ENCODE assay signal across 11 mouse cellular contexts in genomic region chr9:47910501-47910906, GRCm38 (mm10).
A peak's percentile ranks its signal among the peaks of the same experiment; 100 is the strongest.
DNase-seq lines count a peak whose midpoint lies in the region; ATAC-seq and TF ChIP-seq lines count a peak whose summit lies in the region.
"Had no signal": no experiment of that assay in that cellular context is flagged by ENCODE, and none has a peak within 500 bp of the region (broad histone marks: within the 10 kb centered on the region; RNA-seq: fewer than 3 reads in every experiment).

No protein-coding gene starts in this region.

- H3K27ac ChIP-seq in embryonic facial prominence, embryonic 14.5 days (replicated peaks; ENCODE audit: low read depth, low read length): no peak overlapping the region
- H3K27ac ChIP-seq in left cerebral cortex, adult 2 months: no peak overlapping the region
- peak overlapping the region; percentile 69 for H3K27ac ChIP-seq in neural tube, embryonic 15.5 days (replicated peaks)
- H3K27ac ChIP-seq in gastrocnemius, adult 2 months: no peak overlapping the region
- H3K27ac ChIP-seq: heart, embryonic 15.5 days; liver, embryonic 13.5 days had no signal

- no peak for TF ChIP-seq CTCF in left cerebral cortex, adult 2 months (IDR thresholded peaks at IDR 0.05)
- TF ChIP-seq CTCF in gastrocnemius, adult 2 months (IDR thresholded peaks at IDR 0.05): no peak

- H3K4me3 ChIP-seq in embryonic facial prominence, embryonic 14.5 days (ENCODE audit: low read depth, low read length): no peak overlapping the region
- H3K4me3 ChIP-seq in left cerebral cortex, adult 2 months: no peak overlapping the region
- H3K4me3 ChIP-seq in neural tube, embryonic 15.5 days (replicated peaks): no peak overlapping the region
- H3K4me3 ChIP-seq in gastrocnemius, adult 2 months: no peak overlapping the region
- H3K4me3 ChIP-seq: heart, embryonic 15.5 days; liver, embryonic 13.5 days had no signal

- no peaks in the 10 kb centered on the region for H3K4me1 ChIP-seq in embryonic facial prominence, embryonic 14.5 days (ENCODE audit: control insufficient read depth, insufficient read depth, low read length)
- peaks cover 25% of the 10 kb centered on the region for H3K4me1 ChIP-seq in neural tube, embryonic 15.5 days
- H3K4me1 ChIP-seq: heart, embryonic 15.5 days; liver, embryonic 13.5 days had no signal

- ATAC-seq in embryonic facial prominence, embryonic 14.5 days (ENCODE audit: low read depth): peak; percentile 55; the same call in 1 of the 2 replicates
- peak; percentile 90 for ATAC-seq in neural tube, embryonic 15.5 days (ENCODE audit: low FRiP score)

- H3K27me3 ChIP-seq in embryonic facial prominence, embryonic 14.5 days (replicated peaks; ENCODE audit: control insufficient read depth, insufficient read depth, low read length): no peaks in the 10 kb centered on the region
- H3K27me3 ChIP-seq in neural tube, embryonic 15.5 days (replicated peaks): 0 out of 2 replicates have a peak, but pooled peaks cover 2% of the 10 kb centered on the region
- H3K27me3 ChIP-seq: heart, embryonic 15.5 days; liver, embryonic 13.5 days had no signal

- DNase-seq in embryonic facial prominence, embryonic 14.5 days (ENCODE audit: low spot score): peak; percentile 51
- peak; percentile 29 to 56 for DNase-seq in frontal cortex, postnatal 36 days (ENCODE audit: low spot score in 2 of 2)
- DNase-seq in left cerebral cortex, adult 2 months (ENCODE audit: extremely low spot score in 1 of 2, low spot score in 2 of 2): peak; percentile 19 to 46
- DNase-seq in gastrocnemius, postnatal 10 days: no peak
- DNase-seq in c-Kit-positive CD71-positive TER-119-positive erythroid progenitor cells, embryonic 14.5 days (ENCODE audit: low spot score): no peak
- no peak for DNase-seq in spleen, postnatal 14 days (ENCODE audit: low spot score in 2 of 2)
- DNase-seq in gastrocnemius, adult 2 months: no peak
- DNase-seq: cerebellum, adult 9-10 months; liver, embryonic 13.5 days had no signal

- no peaks in the 10 kb centered on the region for H3K36me3 ChIP-seq in embryonic facial prominence, embryonic 14.5 days (ENCODE audit: control insufficient read depth, insufficient read depth, low read length)
- no peaks in the 10 kb centered on the region for H3K36me3 ChIP-seq in neural tube, embryonic 15.5 days
- H3K36me3 ChIP-seq: heart, embryonic 15.5 days; liver, embryonic 13.5 days had no signal

- no peak overlapping the region for H3K4me2 ChIP-seq in embryonic facial prominence, embryonic 14.5 days (ENCODE audit: low read depth, low read length)
- H3K4me2 ChIP-seq in neural tube, embryonic 15.5 days: no peak overlapping the region
- H3K4me2 ChIP-seq: heart, embryonic 15.5 days; liver, embryonic 13.5 days had no signal

- 41% methylated on average over 6 of the region's 6 CpGs for WGBS in embryonic facial prominence, embryonic 14.5 days
- 7% methylated on average over 6 of the region's 6 CpGs for WGBS in neural tube, embryonic 15.5 days

- H3K9ac ChIP-seq in embryonic facial prominence, embryonic 14.5 days (ENCODE audit: low read depth, low read length): no peak overlapping the region
- H3K9ac ChIP-seq in neural tube, embryonic 15.5 days (replicated peaks): no peak overlapping the region
- H3K9ac ChIP-seq: heart, embryonic 15.5 days; liver, embryonic 13.5 days had no signal

- intact Hi-C loops in left cerebral cortex, adult 2 months (cut with DNase I): no loop called here
- intact Hi-C loops in gastrocnemius, adult 2 months (cut with DNase I): no loop called here

- H3K9me3 ChIP-seq in embryonic facial prominence, embryonic 14.5 days (ENCODE audit: control insufficient read depth, low read length): no peaks in the 10 kb centered on the region
- H3K9me3 ChIP-seq in neural tube, embryonic 15.5 days (replicated peaks): no peaks in the 10 kb centered on the region
- H3K9me3 ChIP-seq: heart, embryonic 15.5 days; liver, embryonic 13.5 days had no signal

Comparison
In these comparisons a context has a peak if more than half of its experiments do, and no peak if none do; other contexts are left out.
1. DNase-seq: peak in embryonic facial prominence, embryonic 14.5 days (single experiment), frontal cortex, postnatal 36 days (2 of 2) and left cerebral cortex, adult 2 months (2 of 2); none in gastrocnemius, postnatal 10 days (single experiment), c-Kit-positive CD71-positive TER-119-positive erythroid progenitor cells, embryonic 14.5 days (single experiment), spleen, postnatal 14 days (0 of 2) and gastrocnemius, adult 2 months (single experiment).